In genomic region chr17:45678106-45678505, GRCm38 (mm10) we compare ENCODE assay signal across 9 mouse cellular contexts. TPM values are rescaled to one million over a fixed set of nuclear protein-coding genes. Genes with fewer than 3 reads are reported as not detected.
DNase-seq lines count a peak whose midpoint lies in the region; ATAC-seq and TF ChIP-seq lines count a peak whose summit lies in the region.
"Had no signal": no experiment of that assay in that cellular context is flagged by ENCODE, and none has a peak within 500 bp of the region (broad histone marks: within the 10 kb centered on the region; RNA-seq: fewer than 3 reads in every experiment).

No protein-coding gene starts in this region.

- WGBS in hindbrain, embryonic 11.5 days: 40% methylated on average over 7 of the region's 7 CpGs
- WGBS in hindbrain, embryonic 16.5 days: 35% methylated on average over 7 of the region's 7 CpGs
- 31% methylated on average over 7 of the region's 7 CpGs for WGBS in embryonic facial prominence, embryonic 10.5 days
- WGBS in olfactory bulb, adult 2 months: 22% methylated on average over 7 of the region's 7 CpGs

- TF ChIP-seq CTCF in olfactory bulb, adult 2 months (IDR thresholded peaks at IDR 0.05; ENCODE audit: insufficient read depth, low read depth, low read length): peak; percentile 60

- no peak overlapping the region for H3K9ac ChIP-seq in hindbrain, embryonic 11.5 days (ENCODE audit: low read depth, low read length)
- no peak overlapping the region for H3K9ac ChIP-seq in hindbrain, embryonic 16.5 days (ENCODE audit: low read depth, low read length)
- H3K9ac ChIP-seq: midbrain, embryonic 12.5 days had no signal

- H3K9me3 ChIP-seq in hindbrain, embryonic 11.5 days (ENCODE audit: control insufficient read depth, low read length): no peaks in the 10 kb centered on the region
- no peaks in the 10 kb centered on the region for H3K9me3 ChIP-seq in hindbrain, embryonic 16.5 days (ENCODE audit: control insufficient read depth, low read length)
- no peaks in the 10 kb centered on the region for H3K9me3 ChIP-seq in embryonic facial prominence, embryonic 10.5 days
- H3K9me3 ChIP-seq: midbrain, embryonic 12.5 days had no signal

- intact Hi-C loops in left cerebral cortex, postnatal 4 days (cut with DNase I): no loop called here

- peak; percentile 8; the same call in 1 of the 2 replicates for ATAC-seq in hindbrain, embryonic 11.5 days (ENCODE audit: low FRiP score)
- no peak for ATAC-seq in hindbrain, embryonic 16.5 days
- no peak for ATAC-seq in frontal cortex, adult (ENCODE audit: low TSS enrichment)

- H3K36me3 ChIP-seq in hindbrain, embryonic 11.5 days (ENCODE audit: control insufficient read depth, insufficient read depth, low read length): peaks cover 5% of the 10 kb centered on the region
- peaks cover 30% of the 10 kb centered on the region for H3K36me3 ChIP-seq in hindbrain, embryonic 16.5 days (ENCODE audit: control insufficient read depth, insufficient read depth, low read length)
- H3K36me3 ChIP-seq in embryonic facial prominence, embryonic 10.5 days (replicated peaks): peaks cover 62% of the 10 kb centered on the region

- no peak overlapping the region for H3K4me2 ChIP-seq in hindbrain, embryonic 11.5 days (replicated peaks; ENCODE audit: low read depth, low read length)
- no peak overlapping the region for H3K4me2 ChIP-seq in hindbrain, embryonic 16.5 days (ENCODE audit: low read length)
- H3K4me2 ChIP-seq: midbrain, embryonic 12.5 days had no signal

- no peaks in the 10 kb centered on the region for H3K27me3 ChIP-seq in hindbrain, embryonic 11.5 days (ENCODE audit: control insufficient read depth, insufficient read depth, low read length)
- H3K27me3 ChIP-seq in hindbrain, embryonic 16.5 days (replicated peaks; ENCODE audit: control insufficient read depth, insufficient read depth, low read length): no peaks in the 10 kb centered on the region
- H3K27me3 ChIP-seq in embryonic facial prominence, embryonic 10.5 days (replicated peaks; ENCODE audit: low read depth, poor library complexity, severe bottlenecking): no peaks in the 10 kb centered on the region
- H3K27me3 ChIP-seq: midbrain, embryonic 12.5 days had no signal

- peaks cover 5% of the 10 kb centered on the region; the same call in 1 of the 2 replicates for H3K4me1 ChIP-seq in hindbrain, embryonic 11.5 days (replicated peaks; ENCODE audit: control insufficient read depth, insufficient read depth, low read length)
- peaks cover 7% of the 10 kb centered on the region for H3K4me1 ChIP-seq in hindbrain, embryonic 16.5 days (ENCODE audit: control insufficient read depth, insufficient read depth, low read depth, low read length)
- peaks cover 29% of the 10 kb centered on the region for H3K4me1 ChIP-seq in embryonic facial prominence, embryonic 10.5 days
- H3K4me1 ChIP-seq in olfactory bulb, adult 2 months (ENCODE audit: control insufficient read depth, insufficient read depth, low read length): peaks cover 14% of the 10 kb centered on the region

- peak; percentile 82 for DNase-seq in hindbrain, embryonic 11.5 days (ENCODE audit: low spot score)
- peak; percentile 79 for DNase-seq in CD4-positive, CD25-positive, alpha-beta regulatory T cell, adult 2 months (ENCODE audit: low read depth, low spot score)
- DNase-seq in adrenal gland, adult 18-20 months (ENCODE audit: low spot score in 2 of 2): peak; percentile 73 to 80
- DNase-seq in embryonic facial prominence, embryonic 10.5 days (ENCODE audit: low spot score): peak; percentile 78
- peak; percentile 81 for DNase-seq in left cerebral cortex, postnatal 4 days

- no peak for TF ChIP-seq POLR2A in olfactory bulb, adult 2 months (IDR thresholded peaks at IDR 0.05; ENCODE audit: insufficient read depth, low read depth, low read length)

- no peak overlapping the region for H3K27ac ChIP-seq in hindbrain, embryonic 11.5 days (ENCODE audit: low read depth, low read length)
- no peak overlapping the region for H3K27ac ChIP-seq in hindbrain, embryonic 16.5 days (ENCODE audit: low read depth, low read length)
- H3K27ac ChIP-seq in embryonic facial prominence, embryonic 10.5 days (replicated peaks): no peak overlapping the region
- H3K27ac ChIP-seq in olfactory bulb, adult 2 months (ENCODE audit: insufficient read depth, low read depth, low read length): no peak overlapping the region
- H3K27ac ChIP-seq: midbrain, embryonic 12.5 days had no signal

- H3K4me3 ChIP-seq in hindbrain, embryonic 11.5 days (ENCODE audit: low read depth, low read length): no peak overlapping the region
- H3K4me3 ChIP-seq in hindbrain, embryonic 16.5 days (ENCODE audit: low read length): no peak overlapping the region
- no peak overlapping the region for H3K4me3 ChIP-seq in embryonic facial prominence, embryonic 10.5 days
- H3K4me3 ChIP-seq in olfactory bulb, adult 2 months (ENCODE audit: insufficient read depth, low read depth, low read length): no peak overlapping the region
- H3K4me3 ChIP-seq: midbrain, embryonic 12.5 days had no signal

RNA-seq across cellular contexts. Expression of gene Mrpl14, which starts 8.0 kb away (rescaled TPM):
- polyA plus RNA-seq in hindbrain, embryonic 11.5 days (2014; fragmentation: Nextera tagmentation; extraction: Ambion mirVana): 105 and 109 TPM in 2 replicates
- 128 and 134 TPM in 2 replicates for polyA plus RNA-seq in hindbrain, embryonic 16.5 days (2015; fragmentation: Nextera tagmentation; extraction: Ambion mirVana)
- 100 to 1,000 TPM; 104 to 109 TPM for total RNA-seq in adrenal gland, adult 18-20 months (2021)
- 156 and 170 TPM in 2 replicates for polyA plus RNA-seq in embryonic facial prominence, embryonic 10.5 days (2016; fragmentation: Nextera tagmentation; extraction: Ambion mirVana)
- 10 to 100 TPM; 49.2 to 55.7 TPM for total RNA-seq in left cerebral cortex, postnatal 4 days (2021)
- polyA plus RNA-seq in olfactory bulb, adult 2 months (2012; ENCODE audit: insufficient read depth, insufficient read length, low replicate concordance, missing spikeins): not detected in 2 replicates

RNA-seq across cellular contexts. Expression of gene Tmem63b, which starts 8.6 kb away (rescaled TPM):
- 48.6 and 50.3 TPM in 2 replicates for polyA plus RNA-seq in hindbrain, embryonic 11.5 days (2014; fragmentation: Nextera tagmentation; extraction: Ambion mirVana)
- 147 and 148 TPM in 2 replicates for polyA plus RNA-seq in hindbrain, embryonic 16.5 days (2015; fragmentation: Nextera tagmentation; extraction: Ambion mirVana)
- total RNA-seq in adrenal gland, adult 18-20 months (2021): 10 to 100 TPM; 41.0 to 41.4 TPM
- 41.6 and 51.6 TPM in 2 replicates for polyA plus RNA-seq in embryonic facial prominence, embryonic 10.5 days (2016; fragmentation: Nextera tagmentation; extraction: Ambion mirVana)
- total RNA-seq in left cerebral cortex, postnatal 4 days (2021): 100 to 1,000 TPM; 272 to 284 TPM
- 179 TPM in 1 of 2 replicates, not detected in the other for polyA plus RNA-seq in olfactory bulb, adult 2 months (2012; ENCODE audit: insufficient read depth, insufficient read length, low replicate concordance, missing spikeins)

RNA-seq across cellular contexts. Expression of gene Capn11, which starts 19.0 kb away (rescaled TPM):
- 0.79 and 1.0 TPM in 2 replicates for polyA plus RNA-seq in hindbrain, embryonic 11.5 days (2014; fragmentation: Nextera tagmentation; extraction: Ambion mirVana)
- 0.75 and 0.79 TPM in 2 replicates for polyA plus RNA-seq in hindbrain, embryonic 16.5 days (2015; fragmentation: Nextera tagmentation; extraction: Ambion mirVana)
- total RNA-seq in adrenal gland, adult 18-20 months (2021): under 1 TPM; 0.19 to 0.40 TPM
- 0.81 and 0.84 TPM in 2 replicates for polyA plus RNA-seq in embryonic facial prominence, embryonic 10.5 days (2016; fragmentation: Nextera tagmentation; extraction: Ambion mirVana)
- total RNA-seq in left cerebral cortex, postnatal 4 days (2021): 1 to 10 TPM in 1 of 2 experiments, under 1 TPM in 1; 0.14 to 3.6 TPM
- not detected in 2 replicates for polyA plus RNA-seq in olfactory bulb, adult 2 months (2012; ENCODE audit: insufficient read depth, insufficient read length, low replicate concordance, missing spikeins)

RNA-seq across cellular contexts. Expression of gene 1600014C23Rik, which starts 55.5 kb away (rescaled TPM):
- polyA plus RNA-seq in hindbrain, embryonic 11.5 days (2014; fragmentation: Nextera tagmentation; extraction: Ambion mirVana): 0.32 and 0.37 TPM in 2 replicates
- 0.66 TPM in 1 of 2 replicates, not detected in the other for polyA plus RNA-seq in hindbrain, embryonic 16.5 days (2015; fragmentation: Nextera tagmentation; extraction: Ambion mirVana)
- total RNA-seq in adrenal gland, adult 18-20 months (2021): not detected
- polyA plus RNA-seq in embryonic facial prominence, embryonic 10.5 days (2016; fragmentation: Nextera tagmentation; extraction: Ambion mirVana): not detected in 2 replicates
- total RNA-seq in left cerebral cortex, postnatal 4 days (2021): not detected
- polyA plus RNA-seq in olfactory bulb, adult 2 months (2012; ENCODE audit: insufficient read depth, insufficient read length, low replicate concordance, missing spikeins): not detected in 2 replicates
- polyA plus RNA-seq: midbrain, embryonic 12.5 days had no signal

Comparison
In these comparisons a context has a peak if more than half of its experiments do, and no peak if none do; other contexts are left out.
1. RNA of gene Mrpl14, which starts 8.0 kb away (polyA plus RNA-seq): 156 to 170 TPM in embryonic facial prominence, embryonic 10.5 days, 128 to 134 TPM in hindbrain, embryonic 16.5 days and 105 to 109 TPM in hindbrain, embryonic 11.5 days; not detected in olfactory bulb, adult 2 months; every median in the first group is over 100 times any median in the second.
2. Peak in every context shown above with its lines, with median percentiles within 50 percentile points of each other: DNase-seq.